Mouse (Mus musculus) layer of hippocampus, adult 2 months (tissue): Measurements from ENCODE around the gene Flna. TPM values are rescaled to one million over a fixed set of nuclear protein-coding genes. Genes with fewer than 3 reads are reported as not detected.

Source experiments
- DNase-seq, 2 experiments: peaks; one replicate each; pipeline ENCODE4 v3.0.0; 2022; ENCODE audit warnings: low spot score in 2 of 2
- H3K27ac ChIP-seq: fragments of 200-600 bp; 2 replicates; pipeline ENCODE4 v1.8.1; 2022
- H3K4me3 ChIP-seq: fragments of 200-600 bp; 2 replicates; pipeline ENCODE4 v1.8.1; 2022; ENCODE audit warnings: mild to moderate bottlenecking
- CTCF ChIP-seq: fragments of 200-600 bp; conservative IDR thresholded peaks from 2 replicates; pipeline ENCODE4 v1.8.1; 2022; ENCODE audit warnings: antibody characterized with exemption, mild to moderate bottlenecking, moderate library complexity
- total RNA-seq, 2 experiments: library from RNA; stranded (reverse); gene quantifications; 2 replicates each; pipeline ENCODE4 v1.2.3; 2021

Gene Flna
- total RNA-seq, 2 experiments from 2014 or later, result 77.1 to 78.0 TPM

GRCm38 (mm10) chrX:74270902-74271551, 21.4 kb upstream of the Flna start:
- Histone ChIP-seq H3K4me3 (peak overlapping the region; percentile 82), H3K27ac (peak overlapping the region; percentile 90)
- TF ChIP-seq CTCF, result no peak
- DNase-seq, result no peak

- DNase-seq, result peak; percentile 86 to 95
- peak within 1 kb of the TSS; percentile 82 for H3K4me3 ChIP-seq
- TF ChIP-seq CTCF, result peak; percentile 66
- H3K27ac ChIP-seq, result peak within 1 kb of the TSS; percentile 99
Measured at GRCm38 (mm10) chrX:74270062-74270901, 20.7 kb upstream of the Flna start, which contains the start of gene Rpl10. Rpl10 (plus strand) TSS chrX:74270812.

- no peak for DNase-seq
- H3K27ac ChIP-seq, result peak overlapping the region; percentile 99
- TF ChIP-seq CTCF, result no peak
- peak overlapping the region; percentile 63 for H3K4me3 ChIP-seq
Measured at GRCm38 (mm10) chrX:74269736-74270061, 20.1 kb upstream of the Flna start.

GRCm38 (mm10) chrX:74257746-74258145, 8.1 kb upstream of the Flna start:
- no peak overlapping the region for H3K27ac ChIP-seq
- H3K4me3 ChIP-seq, result no peak overlapping the region
- TF ChIP-seq CTCF, result no peak
- no peak for DNase-seq

- no peak for DNase-seq
Measured at GRCm38 (mm10) chrX:74254888-74255565, 5.4 kb upstream of the Flna start.

GRCm38 (mm10) chrX:74254153-74254887, 4.7 kb upstream of the Flna start, which contains the start of gene Emd:
Emd (plus strand) TSS chrX:74254687.
- TF ChIP-seq CTCF, result no peak
- peak within 1 kb of the TSS; percentile 72 for H3K4me3 ChIP-seq
- DNase-seq, result peak; percentile 80 to 91
- peak within 1 kb of the TSS; percentile 92 for H3K27ac ChIP-seq

More at GRCm38 (mm10) chrX:74254888-74255565, 5.4 kb upstream of the Flna start:
- H3K27ac ChIP-seq, result peak overlapping the region; percentile 92
- peak overlapping the region; percentile 72 for H3K4me3 ChIP-seq
- TF ChIP-seq CTCF, result no peak

GRCm38 (mm10) chrX:74248651-74249050, 969 bp downstream of the Flna start:
- H3K27ac ChIP-seq, result peak overlapping the region; percentile 80

GRCm38 (mm10) chrX:74246693-74247092, 2.9 kb downstream of the Flna start:
- no peak for DNase-seq
- H3K4me3 ChIP-seq, result peak overlapping the region; percentile 70
- peak overlapping the region; percentile 68 for H3K27ac ChIP-seq
- TF ChIP-seq CTCF, result no peak

More at GRCm38 (mm10) chrX:74248651-74249050, 969 bp downstream of the Flna start:
- peak overlapping the region; percentile 58; the same call in 1 of the 2 replicates for H3K4me3 ChIP-seq
- DNase-seq, result peak in 1 of 2 experiments; percentile 37
- TF ChIP-seq CTCF, result peak; percentile 78

GRCm38 (mm10) chrX:74246213-74246681, 3.4 kb downstream of the Flna start:
- DNase-seq, result peak; percentile 76 to 90
- Histone ChIP-seq H3K27ac (peak overlapping the region; percentile 86), H3K4me3 (peak overlapping the region; percentile 70)
- TF ChIP-seq CTCF, result no peak

GRCm38 (mm10) chrX:74245687-74246086, 3.9 kb downstream of the Flna start:
- H3K27ac ChIP-seq, result peak overlapping the region; percentile 86
- peak overlapping the region; percentile 70 for H3K4me3 ChIP-seq
- TF ChIP-seq CTCF, result no peak; the same call in 1 of the 2 replicates
- DNase-seq, result peak; percentile 45 to 62

GRCm38 (mm10) chrX:74245107-74245506, 4.5 kb downstream of the Flna start:
- TF ChIP-seq CTCF, result no peak
- DNase-seq, result no peak
- peak overlapping the region; percentile 86 for H3K27ac ChIP-seq
- peak overlapping the region; percentile 70 for H3K4me3 ChIP-seq

GRCm38 (mm10) chrX:74244614-74245083, 5.0 kb downstream of the Flna start:
- Histone ChIP-seq H3K27ac (peak overlapping the region; percentile 86; the same call in 1 of the 2 replicates), H3K4me3 (peak overlapping the region; percentile 70; the same call in 1 of the 2 replicates)
- no peak for TF ChIP-seq CTCF
- DNase-seq, result peak in 1 of 2 experiments; percentile 16
